Mouse (Mus musculus) stomach, embryonic 14.5 days (tissue): ENCODE data around the gene Slc26a3. TPM values are rescaled to one million over a fixed set of nuclear protein-coding genes. Genes with fewer than 3 reads are reported as not detected.

Source experiments
- ATAC-seq: fragments of 200-750 bp; cut with Nextera tagmentation; 2 replicates; pipeline ENCODE4 v1.8.0; 2017; ENCODE audit warnings: low read depth, moderate TSS enrichment; ENCODE audit not compliant: insufficient number of reproducible peaks, insufficient read depth, low FRiP score
- H3K27ac ChIP-seq: fragments of 300-500 bp; sonication (generic); 2 replicates; pipeline ENCODE4 v1.5.1; 2014; ENCODE audit warnings: mild to moderate bottlenecking, low read length, moderate library complexity, mixed read lengths
- H3K27me3 ChIP-seq: fragments of 300-500 bp; sonication (generic); 2 replicates; pipeline ENCODE4 v1.6.1; 2014; ENCODE audit warnings: low read length, control low read depth, mixed read lengths; ENCODE audit not compliant: control insufficient read depth, insufficient read depth
- H3K36me3 ChIP-seq: fragments of 300-500 bp; sonication (generic); 2 replicates; pipeline ENCODE4 v1.6.1; 2014; ENCODE audit warnings: mild to moderate bottlenecking, control low read depth, low read length, moderate library complexity, mixed read lengths; ENCODE audit not compliant: control insufficient read depth, insufficient read depth
- H3K4me1 ChIP-seq: fragments of 300-500 bp; sonication (generic); 2 replicates; pipeline ENCODE4 v1.6.1; 2014; ENCODE audit warnings: low read length, control low read depth, mixed read lengths; ENCODE audit not compliant: control insufficient read depth, insufficient read depth
- H3K4me2 ChIP-seq: fragments of 300-500 bp; sonication (generic); replicated peaks from 2 replicates; pipeline ENCODE4 v1.6.1; 2014; ENCODE audit warnings: low read depth, low read length, control low read depth
- H3K4me3 ChIP-seq: fragments of 300-500 bp; sonication (generic); 2 replicates; pipeline ENCODE4 v1.5.1; 2014; ENCODE audit warnings: low read depth, low read length, control low read depth
- H3K9ac ChIP-seq: fragments of 300-500 bp; sonication (generic); replicated peaks from 2 replicates; pipeline ENCODE4 v1.6.1; 2014; ENCODE audit warnings: low read depth, mild to moderate bottlenecking, control low read depth, low read length, moderate library complexity, mixed read lengths
- H3K9me3 ChIP-seq: fragments of 300-500 bp; sonication (generic); 2 replicates; pipeline ENCODE4 v1.6.1; 2016; ENCODE audit warnings: low read depth, low read length, control low read depth; ENCODE audit not compliant: control insufficient read depth
- WGBS: fragments of 180-500 bp; shearing (Covaris S2); extraction: QIAGEN DNeasy Blood & Tissue Kit; methylation state at CpG from one replicate; pipeline ENCODE4 v1.1.7; 2014; 5-methylcytosine and 5-hydroxymethylcytosine counted together
- polyA plus RNA-seq: library from polyadenylated mRNA; unstranded; fragments of >200 nt; fragmentation: Nextera tagmentation; extraction: Ambion mirVana; gene quantifications from 2 replicates; pipeline ENCODE4 v1.2.1, GENCODE M21; 2014

Gene Slc26a3
- polyA plus RNA-seq, 1 experiment from 2014 or later, result 0.16 TPM

GRCm38 (mm10) chr12:31400821-31401220, 10.2 kb downstream of the Slc26a3 start:
- no peak for ATAC-seq
- no peaks in the 10 kb centered on the region for H3K36me3 ChIP-seq
- no peak overlapping the region for H3K4me2 ChIP-seq
- no peak overlapping the region for H3K27ac ChIP-seq
- 79% methylated on average over 1 of the region's 1 CpGs for WGBS
- H3K4me1 ChIP-seq, result no peaks in the 10 kb centered on the region
- no peaks in the 10 kb centered on the region for H3K9me3 ChIP-seq
- no peaks in the 10 kb centered on the region for H3K27me3 ChIP-seq
- no peak overlapping the region for H3K4me3 ChIP-seq
- H3K9ac ChIP-seq, result no peak overlapping the region

- H3K27me3 ChIP-seq, result no peaks in the 10 kb centered on the region
Measured at GRCm38 (mm10) chr12:31401930-31402329, 11.3 kb downstream of the Slc26a3 start.

GRCm38 (mm10) chr12:31404575-31405240, 14.0 kb downstream of the Slc26a3 start:
- no peak overlapping the region for H3K27ac ChIP-seq
- no peaks in the 10 kb centered on the region for H3K27me3 ChIP-seq
- H3K4me2 ChIP-seq, result no peak overlapping the region
- no peak overlapping the region for H3K9ac ChIP-seq
- WGBS, result 73% methylated on average over 5 of the region's 5 CpGs
- H3K9me3 ChIP-seq, result no peaks in the 10 kb centered on the region
- H3K4me1 ChIP-seq, result no peaks in the 10 kb centered on the region
- ATAC-seq, result no peak
- H3K36me3 ChIP-seq, result no peaks in the 10 kb centered on the region
- H3K4me3 ChIP-seq, result no peak overlapping the region

More at GRCm38 (mm10) chr12:31401930-31402329, 11.3 kb downstream of the Slc26a3 start:
- ATAC-seq, result no peak
- H3K4me3 ChIP-seq, result no peak overlapping the region
- no peak overlapping the region for H3K9ac ChIP-seq
- H3K27ac ChIP-seq, result no peak overlapping the region
- no peaks in the 10 kb centered on the region for H3K4me1 ChIP-seq
- H3K4me2 ChIP-seq, result no peak overlapping the region
- H3K36me3 ChIP-seq, result no peaks in the 10 kb centered on the region
- no peaks in the 10 kb centered on the region for H3K9me3 ChIP-seq
- WGBS, result 89% methylated on average over 6 of the region's 6 CpGs

- no peak overlapping the region for H3K4me3 ChIP-seq
- no peak overlapping the region for H3K9ac ChIP-seq
- no peaks in the 10 kb centered on the region for H3K36me3 ChIP-seq
- H3K9me3 ChIP-seq, result no peaks in the 10 kb centered on the region
- ATAC-seq, result no peak
- 64% methylated on average over 2 of the region's 2 CpGs for WGBS
- no peak overlapping the region for H3K4me2 ChIP-seq
- no peaks in the 10 kb centered on the region for H3K27me3 ChIP-seq
- no peak overlapping the region for H3K27ac ChIP-seq
- H3K4me1 ChIP-seq, result no peaks in the 10 kb centered on the region
Measured at GRCm38 (mm10) chr12:31415971-31416370, 25.3 kb downstream of the Slc26a3 start.

GRCm38 (mm10) chr12:31421901-31422574, 31.4 kb downstream of the Slc26a3 start:
- ATAC-seq, result no peak
- WGBS, result 75% methylated on average over 3 of the region's 3 CpGs

GRCm38 (mm10) chr12:31437791-31438190, 47.1 kb downstream of the Slc26a3 start:
- Histone ChIP-seq H3K4me1 (no peaks in the 10 kb centered on the region), H3K27ac (no peak overlapping the region), H3K4me2 (no peak overlapping the region), H3K9ac (no peak overlapping the region), H3K9me3 (no peaks in the 10 kb centered on the region), H3K36me3 (no peaks in the 10 kb centered on the region), H3K27me3 (no peaks in the 10 kb centered on the region), H3K4me3 (no peak overlapping the region)
- ATAC-seq, result no peak
- WGBS, result 53% methylated on average over 6 of the region's 6 CpGs

More at GRCm38 (mm10) chr12:31421901-31422574, 31.4 kb downstream of the Slc26a3 start:
- H3K9ac ChIP-seq, result no peak overlapping the region
- H3K36me3 ChIP-seq, result no peaks in the 10 kb centered on the region
- H3K4me3 ChIP-seq, result no peak overlapping the region
- H3K27me3 ChIP-seq, result no peaks in the 10 kb centered on the region
- H3K4me2 ChIP-seq, result no peak overlapping the region
- H3K4me1 ChIP-seq, result no peaks in the 10 kb centered on the region
- no peak overlapping the region for H3K27ac ChIP-seq
- no peaks in the 10 kb centered on the region for H3K9me3 ChIP-seq

GRCm38 (mm10) chr12:31439612-31440011, 48.9 kb downstream of the Slc26a3 start:
- Histone ChIP-seq H3K9me3 (no peaks in the 10 kb centered on the region), H3K36me3 (no peaks in the 10 kb centered on the region), H3K27me3 (no peaks in the 10 kb centered on the region), H3K4me1 (0 out of 2 replicates have a peak, but pooled peaks cover 6% of the 10 kb centered on the region), H3K9ac (no peak overlapping the region), H3K4me3 (no peak overlapping the region), H3K27ac (no peak overlapping the region), H3K4me2 (no peak overlapping the region)
- no peak for ATAC-seq
- WGBS, result 78% methylated on average over 2 of the region's 2 CpGs

GRCm38 (mm10) chr12:31444131-31444546, 53.5 kb downstream of the Slc26a3 start:
- Histone ChIP-seq H3K4me2 (peak overlapping the region; percentile 19), H3K4me3 (no peak overlapping the region), H3K4me1 (0 out of 2 replicates have a peak, but pooled peaks cover 6% of the 10 kb centered on the region), H3K27me3 (no peaks in the 10 kb centered on the region), H3K36me3 (no peaks in the 10 kb centered on the region), H3K27ac (no peak overlapping the region), H3K9ac (no peak overlapping the region), H3K9me3 (no peaks in the 10 kb centered on the region)
- ATAC-seq, result peak; percentile 61
- WGBS, result 2% methylated on average over 11 of the region's 11 CpGs
